Mouse (Mus musculus): ENCODE results near the gene Taf15.

The Taf15 gene

GRCm38 (mm10) chr11:83472324-83473234, at the start of gene Taf15:
TSS of gene Taf15 (plus strand) at chr11:83473086.
- DNase-seq (ENCODE audit: low read depth, low spot score): peak; percentile 99

DNA sequence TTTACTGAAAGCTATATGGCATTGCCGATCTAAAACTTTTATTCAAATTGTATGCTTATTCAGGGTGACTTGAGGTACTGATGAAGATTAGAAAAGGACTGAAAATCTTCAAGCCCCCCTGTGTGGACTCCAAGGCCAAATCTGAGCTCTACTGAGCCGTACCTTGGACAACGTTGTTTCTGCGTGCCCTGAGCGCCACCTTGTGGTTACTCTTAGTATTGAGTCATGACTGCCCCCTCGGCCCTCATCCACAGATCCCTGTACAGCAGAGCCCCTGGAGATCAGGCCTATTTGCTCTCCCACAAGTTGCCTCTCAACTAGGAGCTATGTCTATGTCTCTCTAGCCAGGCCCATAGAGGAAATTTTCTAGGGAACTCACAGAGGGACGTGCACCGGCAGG, 48.2 kb upstream of the Taf15 start:
- no peak for DNase-seq (ENCODE audit: low read depth, low spot score)

DNA sequence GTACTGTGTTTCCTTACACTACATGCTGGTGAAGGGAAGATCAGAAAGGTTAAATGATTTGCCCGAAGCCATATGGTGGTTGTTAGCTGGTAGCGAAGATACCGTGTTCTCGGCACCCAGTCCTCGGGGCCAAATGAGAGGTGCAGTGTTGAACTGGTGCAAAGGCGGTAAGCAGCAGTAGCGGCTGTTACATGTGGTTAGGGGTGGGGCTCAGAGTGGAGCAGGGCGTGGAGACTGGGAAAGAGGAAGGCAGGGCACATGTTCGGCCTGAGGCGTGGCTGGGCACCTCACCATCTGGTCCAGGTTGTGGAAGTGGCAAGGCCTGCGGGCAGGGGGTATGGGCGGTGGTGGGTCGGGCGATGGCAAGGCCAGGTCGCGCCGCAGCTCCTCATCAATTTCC, 45.9 kb upstream of the Taf15 start:
- DNase-seq (ENCODE audit: low read depth, low spot score): no peak

DNA sequence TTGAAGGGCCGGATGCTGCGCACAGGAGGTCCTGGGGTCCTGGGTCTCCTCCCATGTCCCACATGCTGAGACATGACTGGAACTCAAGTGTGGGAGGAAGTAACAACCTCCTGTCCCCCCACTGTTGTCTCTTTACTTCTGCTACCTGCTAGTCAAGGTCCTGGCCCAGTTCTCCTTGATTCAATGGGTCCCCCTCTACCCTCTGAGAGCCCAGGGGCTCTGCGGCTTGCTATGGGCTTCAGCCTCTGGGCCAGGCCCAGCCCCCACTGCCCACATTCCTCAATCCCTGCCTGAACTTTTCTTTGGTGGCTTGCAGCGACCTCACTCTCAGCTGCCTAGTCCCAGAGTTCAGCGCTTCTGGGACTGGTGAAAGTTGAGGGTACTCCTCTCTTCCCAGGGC, 43.5 kb upstream of the Taf15 start, which contains the start of gene Gas2l2:
Gene Gas2l2 (minus strand): TSS at position 101 of the 400 bp plus-strand sequence.
- DNase-seq (ENCODE audit: low read depth, low spot score): no peak

- DNase-seq (ENCODE audit: low read depth, low spot score): no peak
These were observed 40.4 kb upstream of the Taf15 start for GRCm38 (mm10) chr11:83432533-83432932.

- no peak for DNase-seq (ENCODE audit: low read depth, low spot score)
These were observed 35.5 kb upstream of the Taf15 start, which contains the start of gene 1700020L24Rik for GRCm38 (mm10) chr11:83437377-83437776. TSS of gene 1700020L24Rik (plus strand) at chr11:83437677.

DNA sequence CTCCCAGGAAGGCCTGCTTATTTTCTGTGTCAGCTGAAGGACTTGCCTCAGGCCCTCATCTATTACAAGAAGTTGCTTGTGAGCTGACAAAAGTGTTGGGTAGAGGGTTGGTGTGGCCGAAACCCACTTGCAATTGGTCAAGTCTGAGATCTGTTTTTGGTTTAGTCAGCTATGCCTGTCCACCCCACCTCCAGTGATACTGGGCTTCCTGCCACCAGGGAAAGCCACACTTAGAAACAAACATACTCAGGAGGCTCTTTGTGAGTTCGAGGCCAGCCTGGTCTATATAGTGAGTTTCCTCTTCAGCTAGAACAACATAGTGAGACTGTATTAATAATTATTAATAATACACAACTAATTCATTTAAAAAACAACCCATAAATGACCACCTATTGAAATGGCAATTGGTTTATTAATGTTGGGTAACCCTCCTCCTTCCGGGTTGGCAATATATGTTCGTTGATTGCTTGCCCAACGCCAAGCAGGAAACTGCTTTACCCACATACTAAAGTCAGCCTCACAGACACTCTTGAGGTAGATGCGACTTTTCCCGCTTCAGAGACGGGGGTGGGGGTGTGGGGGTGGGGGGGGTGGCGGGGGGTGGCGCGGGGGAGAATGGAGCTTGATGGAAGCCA, 33.3 kb upstream of the Taf15 start:
- DNase-seq (ENCODE audit: low read depth, low spot score): no peak

DNA sequence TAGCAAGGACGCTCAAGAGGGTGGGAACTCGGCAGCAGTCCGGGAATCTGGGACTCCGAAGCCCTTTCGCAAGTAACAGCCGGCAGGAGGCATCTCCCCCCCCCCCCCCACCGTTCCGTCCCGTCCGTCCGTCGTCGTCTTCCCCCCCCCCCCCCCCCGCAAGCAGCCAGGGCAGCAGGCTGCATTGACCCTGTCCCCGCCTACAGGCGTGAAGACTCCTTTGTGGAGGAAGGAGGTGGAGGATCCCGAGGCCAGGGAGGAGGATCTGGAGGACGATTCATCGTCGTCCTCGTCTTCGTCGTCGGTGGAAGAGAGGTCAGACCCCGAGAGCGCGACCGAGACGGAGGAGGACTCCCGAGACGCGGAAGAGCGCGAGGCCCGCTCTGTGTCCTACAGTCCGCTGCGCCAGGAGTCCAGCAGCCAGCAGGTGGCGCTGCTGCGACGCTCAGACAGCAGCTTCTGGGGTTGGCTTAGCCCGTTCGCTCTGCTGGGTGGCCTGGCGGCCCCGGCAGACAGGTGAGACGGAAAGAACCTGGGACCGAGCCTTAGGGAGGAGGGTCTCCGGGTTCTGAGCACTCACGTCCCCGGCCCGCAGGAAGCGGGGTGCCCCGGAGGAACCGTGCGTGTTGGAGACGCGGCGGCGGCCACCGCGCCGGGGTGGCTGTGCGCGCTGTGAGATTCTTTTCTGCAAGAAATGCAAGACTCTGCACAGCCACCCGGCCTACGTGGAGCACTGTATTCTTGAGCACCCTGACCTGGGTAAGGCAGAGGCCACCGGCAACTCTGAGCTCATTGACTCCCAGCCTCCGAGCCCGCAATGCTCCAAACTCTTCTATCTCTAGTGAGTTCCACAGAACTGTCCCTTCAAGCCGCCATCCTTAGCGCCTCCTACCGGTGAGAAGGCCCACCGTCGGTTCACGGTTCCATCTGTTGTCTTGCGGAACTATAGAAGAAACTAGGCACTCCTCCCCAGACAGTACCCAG, 32.5 kb upstream of the Taf15 start:
- DNase-seq (ENCODE audit: low read depth, low spot score): peak; percentile 85

DNA sequence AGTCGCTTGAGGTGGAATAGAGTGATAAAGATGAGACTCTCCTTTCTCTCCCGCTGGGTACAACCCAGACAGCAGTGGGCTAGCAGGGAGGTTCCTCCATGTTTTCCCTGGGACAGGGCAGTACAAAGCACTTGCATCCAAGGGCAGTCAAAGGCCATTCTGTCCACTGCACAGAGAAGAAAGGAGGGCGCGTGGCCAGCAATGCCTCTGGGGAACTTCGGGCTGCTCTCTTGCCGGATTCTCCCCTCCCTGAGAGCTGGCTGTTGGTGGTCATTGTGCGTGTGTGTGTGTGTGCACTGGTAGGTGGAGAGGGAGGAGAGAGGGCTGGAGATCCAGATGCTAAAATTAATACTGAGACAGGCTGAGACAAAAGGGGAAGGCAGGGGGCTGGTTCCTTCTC, 31.7 kb upstream of the Taf15 start:
- DNase-seq (ENCODE audit: low read depth, low spot score): no peak

DNA sequence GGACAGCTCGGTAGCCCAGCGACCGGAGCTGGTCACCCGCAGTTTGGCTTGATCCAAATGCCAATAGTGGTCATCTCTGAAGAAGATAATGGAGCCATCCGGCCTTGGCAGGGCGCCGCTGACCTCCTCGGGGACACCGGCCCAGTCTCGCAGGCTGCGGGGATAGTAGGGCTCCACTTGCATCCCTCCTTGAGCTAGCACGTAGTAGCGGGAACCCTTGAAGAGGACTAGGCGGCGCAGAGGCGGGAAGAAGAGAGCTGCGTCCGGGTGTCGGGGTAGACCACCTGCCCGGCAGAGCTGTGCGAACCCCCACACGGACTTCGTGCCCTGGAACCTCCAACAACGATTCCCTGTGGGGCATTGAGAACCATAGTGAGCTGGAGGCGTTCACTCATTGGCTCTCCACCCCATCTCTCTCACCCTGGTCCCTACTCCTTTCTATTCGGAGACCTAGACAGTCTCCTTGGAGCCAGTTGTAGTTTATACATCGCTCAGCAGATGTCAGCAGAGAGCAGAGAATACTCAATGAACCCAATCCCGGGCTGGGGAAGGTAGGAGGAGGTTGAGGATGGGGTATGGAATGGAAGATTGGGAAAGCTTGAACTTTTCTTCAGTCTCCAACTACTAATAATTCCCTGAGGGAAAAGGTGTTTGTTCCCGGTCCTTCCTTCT, 30.2 kb upstream of the Taf15 start:
- peak; percentile 50 for DNase-seq (ENCODE audit: low read depth, low spot score)

GRCm38 (mm10) chr11:83443824-83444223, 29.1 kb upstream of the Taf15 start:
- no peak for DNase-seq (ENCODE audit: low read depth, low spot score)

- no peak for DNase-seq (ENCODE audit: low read depth, low spot score)
These were observed 27.9 kb upstream of the Taf15 start for GRCm38 (mm10) chr11:83445001-83445400.

GRCm38 (mm10) chr11:83447612-83448011, 25.3 kb upstream of the Taf15 start:
- DNase-seq (ENCODE audit: low read depth, low spot score): no peak

DNA sequence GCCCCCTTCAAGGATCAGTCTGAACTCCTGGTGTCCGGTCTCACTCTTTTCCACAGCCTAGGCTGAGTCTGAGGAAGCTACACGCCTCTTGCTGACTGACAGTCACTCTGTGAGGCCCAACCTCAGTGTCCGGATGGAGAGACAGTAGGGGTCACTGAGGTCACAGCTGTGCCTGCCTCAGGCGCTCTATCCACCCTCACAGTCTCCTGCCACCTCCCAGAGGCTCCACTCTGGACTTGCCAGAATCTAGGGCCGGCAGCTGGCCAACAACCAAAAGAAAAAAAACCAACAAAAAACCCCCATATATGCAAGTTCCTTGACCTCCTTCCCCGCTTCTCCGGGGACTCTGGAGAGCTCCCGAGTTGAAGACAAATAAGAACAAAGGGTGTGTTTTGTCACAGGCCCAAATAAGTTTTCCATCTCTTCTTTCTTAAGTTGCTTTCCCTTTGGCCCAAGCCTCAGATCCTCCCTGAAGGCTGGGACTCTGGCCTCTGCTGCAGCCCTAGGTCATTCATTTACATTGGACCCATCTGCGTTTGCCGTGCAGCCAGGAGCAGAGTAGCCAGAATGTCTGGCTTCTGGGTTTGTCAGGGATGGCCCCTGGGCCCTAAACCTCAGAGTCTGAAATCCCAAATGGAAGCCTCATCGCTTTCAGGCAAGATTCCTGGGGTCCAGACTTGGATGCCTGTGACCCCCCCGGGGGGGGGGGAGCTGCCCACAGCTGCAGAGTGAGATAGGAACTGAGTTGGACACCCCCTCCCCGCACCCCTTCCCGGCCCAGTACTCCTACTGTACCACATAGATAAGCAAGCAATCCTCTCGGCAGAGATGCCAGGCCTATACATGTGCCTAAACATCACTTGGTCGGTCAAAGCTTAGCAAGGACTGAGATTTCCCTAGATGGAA, 24.6 kb upstream of the Taf15 start:
- no peak for DNase-seq (ENCODE audit: low read depth, low spot score)

DNA sequence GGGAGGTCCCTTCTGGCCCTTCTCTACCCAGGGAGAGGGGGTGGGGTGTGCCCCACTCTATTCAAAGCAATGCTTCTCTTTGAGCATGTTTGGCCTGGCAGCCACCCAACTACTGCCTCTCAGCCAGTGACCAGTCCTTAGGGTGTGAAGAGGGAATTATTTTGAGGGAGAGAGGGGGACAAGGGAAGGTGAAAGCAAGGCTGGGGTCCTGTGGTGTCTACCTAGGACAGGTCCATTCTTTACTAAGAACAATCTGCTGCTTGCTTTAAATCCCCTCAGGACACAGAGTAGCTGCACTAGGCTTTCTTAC, 24.0 kb upstream of the Taf15 start:
- DNase-seq (ENCODE audit: low read depth, low spot score): no peak

DNA sequence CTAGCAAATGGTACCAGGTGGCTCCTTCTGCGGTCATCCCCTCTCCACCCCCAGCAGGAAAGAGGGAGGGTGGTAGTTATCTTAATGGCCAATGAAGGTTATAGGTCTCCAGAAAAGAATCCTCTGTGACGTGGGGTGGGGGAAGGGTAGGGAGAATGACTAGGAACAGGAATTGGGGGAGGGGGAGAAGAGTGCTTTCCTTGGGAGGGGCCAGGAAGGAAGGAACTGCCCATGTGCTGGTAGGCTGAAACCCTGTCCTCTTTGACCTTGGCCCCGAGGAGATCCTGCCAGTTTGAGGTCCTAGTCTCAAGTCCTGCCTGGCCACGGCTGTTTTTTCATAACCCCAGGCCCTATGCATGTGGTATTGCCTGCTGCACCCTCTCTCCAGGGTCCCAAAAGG, 23.6 kb upstream of the Taf15 start:
- no peak for DNase-seq (ENCODE audit: low read depth, low spot score)

DNA sequence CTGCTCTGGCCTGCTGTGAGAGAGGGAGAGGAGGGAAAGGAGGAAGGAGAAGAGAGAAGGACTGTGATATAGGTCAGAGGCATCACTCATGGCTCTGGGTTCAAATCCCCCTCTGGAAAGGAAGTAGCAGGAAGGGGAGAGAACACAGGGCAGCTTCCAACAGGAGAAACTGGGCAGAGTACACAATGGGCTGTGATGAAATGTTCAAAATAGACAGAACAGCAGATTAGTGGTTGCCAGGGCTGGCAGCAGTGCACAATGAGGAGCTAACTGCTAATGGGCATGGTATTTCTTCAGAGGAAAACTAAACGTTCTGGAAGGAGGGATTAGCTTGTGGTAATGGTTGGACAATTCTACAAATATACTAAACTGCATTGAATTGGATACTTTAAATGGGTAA, 22.3 kb upstream of the Taf15 start:
- no peak for DNase-seq (ENCODE audit: low read depth, low spot score)

DNA sequence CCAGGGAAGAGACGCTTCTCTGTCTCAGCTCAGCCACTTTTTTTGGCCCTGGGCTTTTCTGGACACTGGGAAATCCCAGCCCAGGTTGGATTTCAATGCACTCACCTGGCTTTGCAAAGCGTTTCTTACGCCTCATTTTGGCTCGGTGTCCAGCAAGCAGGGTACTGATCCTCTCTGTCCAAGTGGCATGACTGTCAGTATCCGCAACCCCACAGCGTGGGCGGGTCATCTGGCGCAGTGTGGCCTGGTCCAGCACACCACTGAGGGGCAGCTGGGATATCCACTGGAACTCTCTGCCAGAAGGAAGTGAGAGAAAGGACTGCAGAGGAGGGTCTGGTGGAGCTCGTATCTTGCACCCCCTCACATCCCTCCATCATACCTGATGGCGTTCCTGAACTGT, 21.6 kb upstream of the Taf15 start:
- DNase-seq (ENCODE audit: low read depth, low spot score): no peak

GRCm38 (mm10) chr11:83454548-83454947, 18.3 kb upstream of the Taf15 start:
- no peak for DNase-seq (ENCODE audit: low read depth, low spot score)

GRCm38 (mm10) chr11:83455608-83456007, 17.3 kb upstream of the Taf15 start:
- DNase-seq (ENCODE audit: low read depth, low spot score): no peak

Measured in retina, adult 2 months (tissue).